Mouse (Mus musculus): ENCODE measurements at regions not wholly inside any gene's neighbourhood (a gene's known extent, or its start where the extent isn't known, plus 50 kb on each side); places are given as distances from the start of the nearest gene placed in this dataset.

DNA sequence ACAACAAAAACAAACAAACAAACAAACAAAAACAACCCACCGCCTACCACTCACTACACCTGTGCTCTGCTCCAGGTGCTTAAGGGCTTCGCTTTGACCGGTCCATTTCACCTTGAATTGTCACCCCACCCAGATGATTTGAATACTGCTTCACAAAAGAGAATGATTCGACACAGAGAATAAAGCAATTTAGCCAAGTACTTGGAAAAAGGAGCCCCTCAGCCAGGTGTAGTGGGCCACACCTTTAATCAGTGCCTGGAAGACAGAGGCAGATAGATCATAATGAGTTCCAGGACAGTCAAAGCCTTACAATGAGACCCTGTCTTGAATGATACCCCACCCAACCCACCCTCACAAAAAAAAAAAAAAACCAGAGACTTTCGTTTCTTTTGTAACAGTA lies 798.5 kb downstream of the Diaph2 start:
- H3K4me3 ChIP-seq (ENCODE audit: control insufficient read depth in 1 of 2, insufficient read depth in 1 of 2, low read depth in 2 of 2, low read length in 2 of 2) = no peak overlapping the region
- H3K4me1 ChIP-seq (ENCODE audit: control insufficient read depth in 1 of 2, insufficient read depth in 2 of 2, low read length in 2 of 2) = no peaks in the 10 kb centered on the region
- DNase-seq (ENCODE audit: low read depth, low spot score) = no peak
- no peaks in the 10 kb centered on the region for H3K27me3 ChIP-seq (ENCODE audit: control insufficient read depth in 1 of 2, insufficient read depth in 2 of 2, low read length in 2 of 2)
- H3K36me3 ChIP-seq (ENCODE audit: control insufficient read depth in 1 of 2, insufficient read depth in 2 of 2, low read length in 2 of 2) = no peaks in the 10 kb centered on the region
- no peak overlapping the region for H3K27ac ChIP-seq (ENCODE audit: control insufficient read depth, low read depth, low read length)
- H3K79me2 ChIP-seq (ENCODE audit: control insufficient read depth, insufficient read depth, low read length, poor library complexity) = no peaks in the 10 kb centered on the region
- H3K9me3 ChIP-seq (replicated peaks; ENCODE audit: insufficient read depth, low read length) = no peaks in the 10 kb centered on the region
- no peak overlapping the region for H3K9ac ChIP-seq (ENCODE audit: control insufficient read depth, low read depth, low read length, poor library complexity, severe bottlenecking)
- TF ChIP-seq UBTF (IDR thresholded peaks at IDR 0.05; ENCODE audit: borderline replicate concordance, insufficient read depth, low read depth, low read length) (no peak), KAT2A (conservative IDR thresholded peaks at IDR 0.05; ENCODE audit: low read depth, low read length) (no peak), SIN3A (IDR thresholded peaks at IDR 0.05; ENCODE audit: low read length) (no peak), NRF1 (IDR thresholded peaks at IDR 0.05; ENCODE audit: insufficient read depth, low read depth, low read length, poor library complexity, severe bottlenecking) (no peak), GATA1 (IDR thresholded peaks at IDR 0.05; ENCODE audit: low read depth, low read length) (no peak), CHD1 (IDR thresholded peaks at IDR 0.05; ENCODE audit: low read depth, low read length) (no peak), ELF1 (IDR thresholded peaks at IDR 0.05; ENCODE audit: low read depth, low read length) (no peak), CTCF (IDR thresholded peaks at IDR 0.05 in 2 of 3, conservative IDR thresholded peaks at IDR 0.05 in 1 of 3; ENCODE audit: control insufficient read depth in 1 of 3, insufficient read depth in 1 of 3, low read depth in 2 of 3, low read length in 3 of 3, poor library complexity in 1 of 3, severe bottlenecking in 1 of 3) (no peak), TAL1 (IDR thresholded peaks at IDR 0.05; ENCODE audit: low read length) (no peak), ZMIZ1 (IDR thresholded peaks at IDR 0.05; ENCODE audit: low read depth, low read length) (no peak), CHD2 (IDR thresholded peaks at IDR 0.05; ENCODE audit: low read length) (no peak), E2F4 (IDR thresholded peaks at IDR 0.05; ENCODE audit: borderline replicate concordance, low read depth, low read length) (no peak)

GRCm38 (mm10) chrX:130549275-130549674 lies 799.7 kb downstream of the Diaph2 start:
- no peaks in the 10 kb centered on the region for H3K9me3 ChIP-seq (replicated peaks; ENCODE audit: insufficient read depth, low read length)
- H3K36me3 ChIP-seq (ENCODE audit: control insufficient read depth in 1 of 2, insufficient read depth in 2 of 2, low read length in 2 of 2) = no peaks in the 10 kb centered on the region

DNA sequence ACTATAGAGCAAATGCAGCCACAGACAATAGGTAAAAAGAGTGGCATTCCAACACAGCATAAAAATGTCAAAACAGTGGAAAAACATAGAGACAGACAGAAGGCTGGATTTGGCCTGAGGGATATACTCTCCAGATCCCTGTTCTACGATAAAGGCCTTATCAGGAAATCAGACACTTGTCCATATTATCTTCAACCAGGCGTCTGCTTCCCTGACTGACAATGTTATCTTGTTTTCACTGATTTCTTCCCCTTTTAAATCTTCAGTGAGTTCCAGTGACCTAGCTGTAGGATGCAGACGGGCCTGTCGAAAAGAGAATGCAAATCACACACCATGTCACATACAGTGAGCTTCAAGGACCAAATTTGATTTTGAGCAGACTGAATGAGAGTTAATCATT lies 800.4 kb downstream of the Diaph2 start:
- H3K4me3 ChIP-seq (ENCODE audit: control insufficient read depth in 1 of 2, insufficient read depth in 1 of 2, low read depth in 2 of 2, low read length in 2 of 2) = no peak overlapping the region
- no peaks in the 10 kb centered on the region for H3K36me3 ChIP-seq (ENCODE audit: control insufficient read depth in 1 of 2, insufficient read depth in 2 of 2, low read length in 2 of 2)
- no peak overlapping the region for H3K9ac ChIP-seq (ENCODE audit: control insufficient read depth, low read depth, low read length, poor library complexity, severe bottlenecking)
- no peak overlapping the region for H3K27ac ChIP-seq (ENCODE audit: control insufficient read depth, low read depth, low read length)
- no peaks in the 10 kb centered on the region for H3K79me2 ChIP-seq (ENCODE audit: control insufficient read depth, insufficient read depth, low read length, poor library complexity)
- TF ChIP-seq SMC3 (IDR thresholded peaks at IDR 0.05; ENCODE audit: low read depth, low read length) (no peak), GATA1 (IDR thresholded peaks at IDR 0.05; ENCODE audit: low read depth, low read length) (peak; percentile 86), EP300 (IDR thresholded peaks at IDR 0.05; ENCODE audit: low read depth in 1 of 2, low read length in 2 of 2) (peak; percentile 36 to 52; a peak in 3 of 4 replicates), ZMIZ1 (IDR thresholded peaks at IDR 0.05; ENCODE audit: low read depth, low read length) (no peak), TCF12 (IDR thresholded peaks at IDR 0.05; ENCODE audit: low read depth, low read length) (0 out of 2 replicates have a peak, but pooled peaks have one; percentile 29), RCOR1 (IDR thresholded peaks at IDR 0.05; ENCODE audit: low read depth, low read length) (peak; percentile 94)
- no peaks in the 10 kb centered on the region for H3K27me3 ChIP-seq (ENCODE audit: control insufficient read depth in 1 of 2, insufficient read depth in 2 of 2, low read length in 2 of 2)
- DNase-seq (ENCODE audit: low read depth, low spot score) = no peak
- no peaks in the 10 kb centered on the region for H3K4me1 ChIP-seq (ENCODE audit: control insufficient read depth in 1 of 2, insufficient read depth in 2 of 2, low read length in 2 of 2)
- H3K9me3 ChIP-seq (replicated peaks; ENCODE audit: insufficient read depth, low read length) = no peaks in the 10 kb centered on the region

More at GRCm38 (mm10) chrX:130549275-130549674, 799.7 kb downstream of the Diaph2 start:
- DNase-seq (ENCODE audit: low read depth, low spot score) = no peak
- no peaks in the 10 kb centered on the region for H3K79me2 ChIP-seq (ENCODE audit: control insufficient read depth, insufficient read depth, low read length, poor library complexity)
- no peak overlapping the region for H3K4me3 ChIP-seq (ENCODE audit: control insufficient read depth in 1 of 2, insufficient read depth in 1 of 2, low read depth in 2 of 2, low read length in 2 of 2)
- no peaks in the 10 kb centered on the region for H3K4me1 ChIP-seq (ENCODE audit: control insufficient read depth in 1 of 2, insufficient read depth in 2 of 2, low read length in 2 of 2)
- no peak overlapping the region for H3K9ac ChIP-seq (ENCODE audit: control insufficient read depth, low read depth, low read length, poor library complexity, severe bottlenecking)
- no peaks in the 10 kb centered on the region for H3K27me3 ChIP-seq (ENCODE audit: control insufficient read depth in 1 of 2, insufficient read depth in 2 of 2, low read length in 2 of 2)
- TF ChIP-seq UBTF (IDR thresholded peaks at IDR 0.05; ENCODE audit: borderline replicate concordance, insufficient read depth, low read depth, low read length) = no peak
- no peak for TF ChIP-seq ZNF384 (IDR thresholded peaks at IDR 0.05; ENCODE audit: low read depth, low read length)
- no peak for TF ChIP-seq GATA1 (IDR thresholded peaks at IDR 0.05; ENCODE audit: low read depth, low read length)
- no peak for TF ChIP-seq NRF1 (IDR thresholded peaks at IDR 0.05; ENCODE audit: insufficient read depth, low read depth, low read length, poor library complexity, severe bottlenecking)
- no peak for TF ChIP-seq MAX (IDR thresholded peaks at IDR 0.05; ENCODE audit: low read length)
- no peak for TF ChIP-seq CHD2 (IDR thresholded peaks at IDR 0.05; ENCODE audit: low read length)
- no peak for TF ChIP-seq CTCF (IDR thresholded peaks at IDR 0.05 in 2 of 3, conservative IDR thresholded peaks at IDR 0.05 in 1 of 3; ENCODE audit: control insufficient read depth in 1 of 3, insufficient read depth in 1 of 3, low read depth in 2 of 3, low read length in 3 of 3, poor library complexity in 1 of 3, severe bottlenecking in 1 of 3)
- TF ChIP-seq ELF1 (IDR thresholded peaks at IDR 0.05; ENCODE audit: low read depth, low read length) = no peak
- no peak overlapping the region for H3K27ac ChIP-seq (ENCODE audit: control insufficient read depth, low read depth, low read length)

Measured in MEL (cell line).